Mouse (Mus musculus) right cerebral cortex, adult 2 months (tissue): Measurements from ENCODE around the gene Il34.

Source experiments
- DNase-seq, 2 experiments: peaks; one replicate each; pipeline ENCODE4 v3.0.0; 2021 to 2022; ENCODE audit warnings: low spot score in 2 of 2

Gene Il34

DNA sequence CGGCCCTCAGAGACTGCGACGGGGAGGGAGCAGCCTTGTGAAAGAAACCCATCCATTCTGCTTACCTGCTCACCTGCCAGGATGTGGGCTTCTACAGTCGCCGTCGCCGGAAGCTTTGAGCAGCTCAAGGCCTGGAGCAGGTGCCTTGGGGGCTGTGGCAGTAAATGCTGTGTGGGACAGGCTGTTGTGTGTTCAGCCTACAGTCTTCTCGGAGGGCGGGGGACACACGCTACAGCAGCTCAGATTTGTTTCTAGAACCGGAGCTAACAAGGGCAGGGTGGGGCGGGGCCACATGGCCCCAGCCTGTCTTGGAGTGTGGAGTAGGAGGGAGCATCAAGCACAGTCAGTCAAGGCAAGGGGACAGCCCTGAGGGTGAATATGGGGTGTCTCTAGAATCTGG lies at the start of gene Il34:
TSS of gene Il34 (minus strand) at position 256 of the 400 bp plus-strand sequence.
- no peak for DNase-seq

DNA sequence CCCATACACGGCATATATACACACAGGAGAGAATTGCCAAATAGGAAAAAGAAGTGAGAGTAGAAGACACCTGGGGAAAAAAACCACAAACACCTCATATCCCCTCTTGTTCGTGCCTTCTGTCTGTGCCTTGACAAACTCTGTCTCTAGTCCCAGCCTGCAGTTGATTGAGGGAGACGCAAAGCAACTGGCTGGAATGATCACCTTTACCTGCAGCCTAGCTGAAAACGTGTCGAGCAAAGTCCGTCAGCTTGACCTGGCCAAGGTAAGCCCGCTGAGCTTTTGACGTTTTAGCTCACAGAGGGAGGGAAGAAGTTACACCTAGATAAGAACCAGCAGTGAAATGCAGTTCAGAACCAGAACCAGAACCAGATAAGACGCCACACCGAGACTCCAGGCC lies 45.5 kb upstream of the Il34 start:
- DNase-seq, result no peak

DNA sequence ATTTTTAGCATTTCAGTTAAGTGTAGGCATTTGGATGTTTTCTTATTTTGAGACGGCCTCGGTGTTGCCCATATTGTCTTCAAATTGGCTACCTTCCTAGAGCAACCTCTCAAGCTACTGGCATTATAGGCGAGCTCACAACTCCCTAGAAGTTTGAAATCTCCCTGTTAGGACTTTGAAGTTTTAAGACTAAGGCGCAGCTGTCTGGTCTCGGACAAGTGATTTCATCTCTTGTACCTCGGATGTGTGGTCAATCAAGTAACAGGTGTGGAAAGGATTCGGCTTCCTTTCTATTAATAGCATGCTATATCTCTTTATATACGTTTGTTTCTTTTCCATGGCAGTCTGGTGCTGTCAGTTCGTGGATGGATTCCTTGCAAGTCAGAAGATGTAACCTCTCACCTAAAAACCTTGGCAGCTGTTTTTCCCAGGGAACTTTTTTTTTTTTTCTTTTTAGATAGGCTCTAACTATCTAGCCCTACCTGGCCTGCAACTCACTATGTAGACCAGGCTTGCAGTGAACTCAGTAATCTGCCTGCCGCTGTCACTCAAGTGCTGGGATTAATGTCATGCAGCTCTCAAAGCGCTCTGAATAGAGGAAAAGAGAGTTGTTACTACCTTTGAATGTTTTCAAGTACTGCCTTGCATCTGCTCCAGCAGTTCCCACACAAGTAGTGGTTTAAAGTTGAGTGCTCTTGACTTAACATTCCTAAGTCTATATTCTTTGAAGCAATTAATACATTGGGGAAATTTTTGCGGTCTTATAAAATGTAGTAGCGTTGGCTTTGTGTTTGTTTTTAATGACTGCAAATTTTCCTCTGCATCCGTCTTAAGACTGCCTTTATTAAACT lies 42.1 kb upstream of the Il34 start:
- DNase-seq, result no peak

DNA sequence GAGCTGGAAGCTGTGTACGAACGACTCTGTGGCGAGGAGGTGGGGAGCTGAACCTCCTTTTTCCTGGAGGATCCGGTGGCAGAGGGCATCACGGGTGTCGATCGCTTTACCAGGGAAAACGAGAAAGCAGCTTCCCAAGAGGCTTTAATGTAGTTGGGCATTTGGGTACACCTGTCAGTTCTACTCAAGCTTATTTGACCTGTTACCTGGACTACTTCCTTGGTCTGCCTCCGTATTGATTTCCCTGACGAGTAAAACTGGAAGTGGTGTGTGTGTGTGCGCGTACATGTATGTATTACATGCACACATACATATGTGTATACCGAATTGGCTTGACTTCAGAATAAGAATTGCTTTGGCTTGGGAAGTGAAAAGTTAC lies 41.4 kb upstream of the Il34 start:
- no peak for DNase-seq

DNA sequence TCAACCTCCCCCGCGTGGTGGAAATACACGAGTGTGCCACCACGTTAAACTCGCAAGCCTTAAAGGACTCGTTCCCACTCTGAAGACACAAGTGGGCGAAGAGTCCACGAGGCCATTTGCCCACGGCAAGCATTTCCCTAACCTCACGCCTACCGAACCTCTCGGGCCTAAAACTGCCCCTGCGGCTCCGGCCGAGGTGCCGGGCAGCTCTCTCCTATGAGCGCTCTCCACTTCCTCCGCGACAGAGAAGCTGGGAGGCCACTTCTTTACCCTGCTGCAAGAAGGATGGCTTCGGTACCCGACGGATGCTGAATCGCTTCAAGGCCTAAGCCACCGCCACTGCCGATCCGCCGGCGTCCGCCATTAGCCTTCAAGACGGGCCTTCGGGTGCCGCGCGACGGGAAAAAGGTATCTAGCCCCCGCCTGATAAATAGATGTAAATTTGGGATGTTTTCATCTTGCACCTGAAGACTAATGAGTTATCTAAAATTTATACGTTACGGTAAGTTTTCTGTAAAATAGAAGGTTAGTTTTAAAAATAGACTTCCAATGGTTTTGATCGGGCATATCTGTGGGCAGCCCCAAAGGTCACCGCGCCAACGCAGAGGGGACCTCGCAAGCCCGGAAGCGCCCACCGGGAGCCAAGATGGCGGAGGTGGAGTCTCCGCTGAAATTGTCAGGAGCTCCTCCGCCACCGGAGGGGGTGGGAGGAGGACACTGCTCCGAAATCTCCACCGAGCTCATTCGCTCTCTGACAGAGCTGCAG lies 40.9 kb upstream of the Il34 start, which contains the start of the genes Cog4 and Sf3b3:
TSS of gene Cog4 (plus strand) at position 196 of the 766 bp plus-strand sequence.
TSS of gene Sf3b3 (minus strand) at position 383 of the 766 bp plus-strand sequence.
- DNase-seq, result peak; percentile 83 to 86

GRCm38 (mm10) chr8:110845821-110846404 lies 40.2 kb upstream of the Il34 start:
- DNase-seq, result no peak

GRCm38 (mm10) chr8:110844941-110845340 lies 39.2 kb upstream of the Il34 start:
- no peak for DNase-seq

DNA sequence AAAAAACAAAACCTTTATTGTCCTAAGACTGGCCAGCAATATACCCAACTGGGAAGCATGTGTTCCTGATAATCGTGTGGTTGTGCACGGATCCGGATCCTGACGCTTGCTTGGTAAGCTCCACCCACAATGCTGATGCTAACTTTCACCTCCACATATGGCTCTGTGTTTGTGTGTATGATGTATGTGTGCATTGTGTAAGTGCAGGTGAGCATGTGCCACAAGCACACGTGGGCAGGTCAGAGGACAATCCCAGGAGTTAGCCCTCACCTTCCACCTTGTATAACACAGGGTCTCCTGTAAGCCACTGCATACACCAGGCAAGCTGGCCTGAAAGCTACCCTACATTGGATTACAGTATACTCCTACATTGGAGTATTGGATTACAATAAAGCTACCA lies 37.5 kb upstream of the Il34 start:
- no peak for DNase-seq

- no peak for DNase-seq
Measured at GRCm38 (mm10) chr8:110842012-110842574, 36.4 kb upstream of the Il34 start.

- no peak for DNase-seq
Measured at GRCm38 (mm10) chr8:110831956-110832355, 26.2 kb upstream of the Il34 start.

GRCm38 (mm10) chr8:110828511-110828910 lies 22.8 kb upstream of the Il34 start:
- DNase-seq, result no peak

- DNase-seq, result no peak
Measured at GRCm38 (mm10) chr8:110824861-110825260, 19.1 kb upstream of the Il34 start.

DNA sequence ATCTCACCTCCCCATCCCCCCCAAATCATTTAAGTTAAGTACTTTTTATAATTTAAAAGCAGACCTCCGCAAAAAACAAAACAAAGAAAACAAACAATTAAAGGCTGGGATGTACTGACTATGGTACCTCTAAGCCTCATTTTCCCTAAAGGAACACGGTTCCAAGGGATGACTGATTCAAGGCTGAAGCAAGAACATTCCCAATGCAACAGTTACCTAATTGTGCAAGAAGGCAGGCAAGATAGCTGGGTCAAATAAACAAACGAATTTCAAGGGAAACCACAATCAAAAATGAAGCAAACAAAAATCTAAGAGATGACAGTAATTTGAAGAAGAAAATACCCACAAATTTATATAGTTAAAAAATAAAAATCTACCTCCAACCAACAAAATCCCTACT lies 16.2 kb upstream of the Il34 start:
- DNase-seq, result no peak

DNA sequence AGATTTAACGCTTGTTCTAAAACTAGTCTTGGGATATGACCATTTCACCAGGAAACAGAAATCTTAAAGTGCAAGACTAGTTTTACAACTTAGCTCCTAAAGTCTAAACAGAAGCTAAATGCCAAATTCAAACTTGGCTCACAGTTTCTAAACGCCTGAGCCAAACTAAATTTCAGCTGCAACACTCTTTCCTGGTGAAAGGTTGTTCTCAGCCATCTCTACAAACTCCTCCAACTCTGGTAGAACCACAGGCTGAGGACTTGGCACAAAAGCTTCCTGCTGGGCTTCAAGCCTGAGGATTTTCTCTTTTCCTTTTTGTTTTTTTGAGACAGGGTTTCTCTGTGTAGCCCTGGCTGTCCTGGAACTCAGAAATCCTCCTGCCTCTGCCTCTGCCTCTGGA lies 14.5 kb upstream of the Il34 start:
- no peak for DNase-seq

- DNase-seq, result no peak
Measured at GRCm38 (mm10) chr8:110818593-110818992, 12.9 kb upstream of the Il34 start.

GRCm38 (mm10) chr8:110816990-110817389 lies 11.3 kb upstream of the Il34 start:
- DNase-seq, result no peak

GRCm38 (mm10) chr8:110815308-110815707 lies 9.6 kb upstream of the Il34 start:
- DNase-seq, result no peak

DNA sequence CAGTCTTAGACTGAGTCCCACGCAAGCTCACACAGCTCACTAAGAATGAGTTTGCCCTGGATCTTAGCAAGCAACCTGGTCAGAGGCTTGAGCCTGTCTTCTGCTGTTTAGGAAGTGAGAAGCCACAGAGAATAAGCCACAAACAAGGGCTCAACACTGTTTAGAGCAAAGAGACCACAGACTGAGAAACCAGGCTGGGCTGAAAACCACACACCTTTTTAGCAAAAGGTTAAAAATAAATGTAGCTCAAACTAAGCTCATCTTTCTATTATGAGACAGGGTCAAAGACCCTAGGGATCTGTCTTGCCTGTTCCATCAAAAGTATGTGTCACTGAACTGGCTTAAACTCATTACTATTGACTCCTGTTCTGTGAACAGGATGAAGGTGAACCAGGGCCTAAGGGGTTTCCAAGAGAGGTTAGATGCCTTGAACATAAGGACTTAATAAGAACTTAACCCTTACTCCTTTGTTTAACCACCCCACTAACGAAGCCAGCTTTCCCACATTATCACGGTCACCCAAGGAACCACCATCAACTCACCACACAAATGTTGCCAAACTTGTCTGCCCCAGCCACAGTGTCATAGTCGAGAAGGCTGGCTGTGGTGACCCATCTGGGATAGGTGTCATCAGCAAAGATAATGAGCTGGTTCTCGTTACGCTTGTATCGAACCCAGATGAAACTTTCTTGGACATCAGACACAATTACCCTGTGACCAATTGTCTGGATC lies 7.5 kb upstream of the Il34 start:
- DNase-seq, result no peak

DNA sequence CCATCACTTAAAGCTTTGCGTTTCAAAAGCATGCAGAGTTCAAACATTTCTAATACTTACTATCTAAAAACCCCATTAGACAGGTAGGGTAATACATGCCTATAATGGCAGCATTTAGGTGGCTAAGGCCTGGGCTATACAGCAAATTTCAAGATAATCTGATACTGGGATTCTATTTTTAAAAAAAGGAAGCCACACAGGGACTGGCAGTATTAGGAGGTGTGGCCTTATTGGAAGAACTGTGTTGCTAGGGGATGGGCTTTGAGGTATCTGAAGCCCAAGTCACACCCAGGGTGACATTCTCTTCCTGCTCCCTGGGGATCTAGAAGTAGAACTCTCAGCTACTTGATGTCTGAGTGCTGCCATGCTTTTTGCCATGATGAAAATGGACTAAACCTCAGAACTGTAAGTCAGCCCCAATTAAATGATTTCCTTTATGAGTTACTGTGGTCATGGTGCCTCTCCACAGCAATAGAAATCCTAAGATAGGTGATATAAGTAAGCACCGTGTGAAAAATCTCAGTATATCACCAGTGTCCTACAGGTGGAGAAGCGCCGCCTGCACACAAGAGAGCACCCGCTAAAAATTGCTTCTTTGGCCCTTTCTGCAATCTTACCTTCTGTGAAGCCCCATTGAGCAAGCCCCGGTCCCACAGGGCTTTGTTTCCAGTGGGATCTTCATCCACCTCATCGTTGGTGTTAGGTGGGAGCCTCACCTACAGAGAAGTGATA lies 6.8 kb upstream of the Il34 start:
- DNase-seq, result no peak

GRCm38 (mm10) chr8:110811793-110812192 lies 6.1 kb upstream of the Il34 start:
- no peak for DNase-seq

DNA sequence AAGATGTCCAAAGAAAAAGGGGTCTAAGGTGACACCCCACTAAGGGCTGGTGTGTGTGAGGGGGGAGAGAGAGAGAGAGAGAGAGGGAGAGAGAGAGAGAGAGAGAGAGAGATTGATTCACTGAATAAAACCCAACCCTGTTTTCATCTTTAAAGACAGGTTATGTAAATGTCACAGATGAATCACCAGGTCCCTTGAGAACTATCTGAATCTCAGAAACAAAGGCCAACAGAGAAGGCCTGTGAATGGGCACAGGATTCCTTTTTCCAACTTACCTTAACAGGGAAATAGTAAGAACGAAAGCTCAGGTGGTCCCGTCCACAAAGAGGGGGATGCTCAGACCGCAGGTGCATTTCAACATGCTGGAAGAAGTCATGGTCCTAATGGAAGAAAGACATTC lies 5.4 kb upstream of the Il34 start:
- no peak for DNase-seq
